Mouse (Mus musculus) heart, adult 2 months (tissue): Measurements from ENCODE around the gene Zbtb25. TPM values are rescaled to one million over a fixed set of nuclear protein-coding genes. Genes with fewer than 3 reads are reported as not detected.
A peak's percentile ranks its signal among the peaks of the same experiment; 100 is the strongest.

Experiments used
- DNase-seq, 2 experiments: peaks; one replicate each; pipeline ENCODE4 v3.0.0; 2021
- H3K27ac ChIP-seq: fragments of 200-600 bp; 2 replicates; pipeline ENCODE4 v1.8.1; 2022
- H3K27me3 ChIP-seq: fragments of 200-500 bp; 2 replicates; pipeline ENCODE4 v1.6.1; 2012; ENCODE audit warnings: mild to moderate bottlenecking, low read length, inconsistent platforms, mixed read lengths; ENCODE audit not compliant: control insufficient read depth, insufficient read depth
- H3K36me3 ChIP-seq: fragments of 200-500 bp; 2 replicates; pipeline ENCODE4 v1.6.1; 2012; ENCODE audit warnings: low read length, inconsistent platforms; ENCODE audit not compliant: control insufficient read depth, insufficient read depth
- H3K4me1 ChIP-seq: fragments of 200-500 bp; 2 replicates; pipeline ENCODE4 v1.6.1; 2011; ENCODE audit warnings: low read length; ENCODE audit not compliant: control insufficient read depth, insufficient read depth
- H3K4me3 ChIP-seq: fragments of 200-600 bp; 2 replicates; pipeline ENCODE4 v1.8.1; 2022
- H3K79me2 ChIP-seq: fragments of 200-500 bp; replicated peaks from 2 replicates; pipeline ENCODE4 v1.6.1; 2012; ENCODE audit warnings: mild to moderate bottlenecking, inconsistent platforms, low read length, moderate library complexity, mixed read lengths; ENCODE audit not compliant: control insufficient read depth, insufficient read depth
- H3K9ac ChIP-seq: fragments of 200-500 bp; 2 replicates; pipeline ENCODE4 v1.6.1; 2012; ENCODE audit warnings: low read depth, mild to moderate bottlenecking, control low read depth, inconsistent platforms, low read length, mixed read lengths
- CTCF ChIP-seq: fragments of 200-600 bp; IDR thresholded peaks from 2 replicates; pipeline ENCODE4 v1.8.1; 2022; ENCODE audit warnings: antibody characterized with exemption, mild to moderate bottlenecking, moderate library complexity
- EP300 ChIP-seq: fragments of 200-500 bp; IDR thresholded peaks from 2 replicates; pipeline ENCODE4 v1.6.1; 2011; ENCODE audit warnings: low read depth, low read length, control low read depth; ENCODE audit not compliant: insufficient read depth
- POLR2A ChIP-seq: fragments of 200-500 bp; IDR thresholded peaks from 2 replicates; pipeline ENCODE4 v1.6.1; 2011; ENCODE audit warnings: mild to moderate bottlenecking, low read depth, low read length, control low read depth; ENCODE audit not compliant: insufficient read depth
- WGBS: fragments of 180-500 bp; shearing (Covaris S2); methylation state at CpG from one replicate; pipeline ENCODE4 v1.1.7; 2018; 5-methylcytosine and 5-hydroxymethylcytosine counted together
- intact Hi-C: fragments of 180-260 bp; cut with DNase I; formaldehyde crosslinking; loops from one replicate; pipeline ENCODE4 v1.15.1; 2025
- polyA plus RNA-seq: library from polyadenylated mRNA; depleted of rRNA; stranded (reverse); fragments of >200 nt; gene quantifications from 2 replicates; pipeline ENCODE4 v1.2.3, GENCODE M21; 2012; rRNA removed
- total RNA-seq, 2 experiments: library from RNA; stranded (reverse); gene quantifications; 2 replicates each; pipeline ENCODE4 v1.2.3; 2021

The Zbtb25 gene
- total and polyA plus RNA-seq, 3 experiments, result 6.0 to 7.9 (median 6.8) TPM

DNA sequence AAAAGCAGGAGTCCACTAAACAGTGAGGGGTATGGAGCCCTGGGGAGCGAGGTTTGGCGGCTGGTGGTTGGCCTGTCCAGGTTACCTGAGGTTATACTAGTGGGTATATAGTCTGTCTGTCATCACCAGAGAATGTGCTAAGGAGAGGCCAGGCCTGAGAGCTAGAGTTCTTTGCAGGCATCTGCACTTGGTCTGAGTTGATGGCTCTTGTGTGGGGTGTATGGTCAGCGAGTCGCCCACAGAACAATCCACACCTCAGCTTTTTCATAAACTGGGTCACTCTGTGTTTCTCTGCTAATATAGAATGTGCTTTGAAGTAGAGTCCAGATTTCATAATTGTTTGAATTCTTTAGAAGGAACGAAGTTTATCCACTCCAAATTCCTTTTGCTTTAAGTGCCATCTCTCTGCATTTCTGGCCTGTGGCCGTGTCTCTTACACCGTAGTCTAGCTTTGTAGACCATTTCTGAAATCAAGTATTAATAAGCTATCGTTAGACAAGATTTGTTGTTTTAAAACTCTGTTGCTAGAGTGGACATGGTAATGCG, 70.0 kb downstream of the Zbtb25 start:
- no peak overlapping the region for H3K4me3 ChIP-seq
- no peak overlapping the region for H3K9ac ChIP-seq
- peaks cover 3% of the 10 kb centered on the region; the same call in 1 of the 2 replicates for H3K4me1 ChIP-seq
- 96% methylated on average over 9 of the region's 9 CpGs for WGBS
- peaks cover 7% of the 10 kb centered on the region; the same call in 1 of the 2 replicates for H3K36me3 ChIP-seq
- peak overlapping the region; percentile 34; the same call in 1 of the 2 replicates for H3K27ac ChIP-seq
- TF ChIP-seq EP300 (no peak), CTCF (no peak), POLR2A (no peak)
- no peaks in the 10 kb centered on the region for H3K27me3 ChIP-seq
- intact Hi-C loops, result no loop called here
- no peak for DNase-seq
- no peaks in the 10 kb centered on the region for H3K79me2 ChIP-seq

- TF ChIP-seq CTCF (no peak), POLR2A (no peak), EP300 (no peak)
Measured at GRCm38 (mm10) chr12:76297830-76298229, 71.6 kb downstream of the Zbtb25 start.

More at GRCm38 (mm10) chr12:76297830-76298229, 71.6 kb downstream of the Zbtb25 start:
- Histone ChIP-seq H3K79me2 (no peaks in the 10 kb centered on the region), H3K36me3 (peaks cover 7% of the 10 kb centered on the region; the same call in 1 of the 2 replicates), H3K27me3 (no peaks in the 10 kb centered on the region), H3K9ac (no peak overlapping the region), H3K4me1 (peaks cover 2% of the 10 kb centered on the region; the same call in 1 of the 2 replicates), H3K4me3 (no peak overlapping the region), H3K27ac (no peak overlapping the region; the same call in 1 of the 2 replicates)
- WGBS, result 82% methylated on average over 5 of the region's 5 CpGs
- DNase-seq, result no peak
- intact Hi-C loops, result no loop called here

Other genes with a start within 250 kb of the Zbtb25 start
- not detected for gene Esr2, start 192.3 kb downstream of the Zbtb25 start, total RNA-seq
- 0.06 and 0.18 TPM in 2 replicates for gene Esr2, start 192.3 kb downstream of the Zbtb25 start, polyA plus RNA-seq
- not detected for gene Tex21, start 122.9 kb downstream of the Zbtb25 start, total RNA-seq
- gene Tex21, start 122.9 kb downstream of the Zbtb25 start, polyA plus RNA-seq, result not detected in 2 replicates
- gene Mthfd1, start 114.3 kb downstream of the Zbtb25 start, total RNA-seq, result 10 to 100 TPM; 27.4 to 30.2 TPM
- gene Mthfd1, start 114.3 kb downstream of the Zbtb25 start, polyA plus RNA-seq, result 16.9 and 25.6 TPM in 2 replicates
- gene Akap5, start 44.7 kb downstream of the Zbtb25 start, total RNA-seq, result 1 to 10 TPM; 1.0 to 1.7 TPM
- 1.1 and 2.3 TPM in 2 replicates for gene Akap5, start 44.7 kb downstream of the Zbtb25 start, polyA plus RNA-seq
- 1 to 10 TPM; 3.0 to 3.9 TPM for gene Zbtb1, start 664 bp upstream of the Zbtb25 start, total RNA-seq
- gene Zbtb1, start 664 bp upstream of the Zbtb25 start, polyA plus RNA-seq, result 1.1 and 2.3 TPM in 2 replicates
- 1 to 10 TPM; 5.0 to 5.1 TPM for gene Hspa2, start 34.6 kb upstream of the Zbtb25 start, total RNA-seq
- gene Hspa2, start 34.6 kb upstream of the Zbtb25 start, polyA plus RNA-seq, result 6.6 and 7.7 TPM in 2 replicates
- under 1 TPM; 0.14 to 0.16 TPM for gene Ppp1r36, start 47.9 kb upstream of the Zbtb25 start, total RNA-seq
- gene Ppp1r36, start 47.9 kb upstream of the Zbtb25 start, polyA plus RNA-seq, result 0.09 and 0.41 TPM in 2 replicates
- 10 to 100 TPM; 11.6 to 13.6 TPM for gene Plekhg3, start 161.3 kb upstream of the Zbtb25 start, total RNA-seq
- gene Plekhg3, start 161.3 kb upstream of the Zbtb25 start, polyA plus RNA-seq, result 12.9 and 16.8 TPM in 2 replicates